Mouse (Mus musculus) frontal cortex, postnatal 25 days (tissue): ENCODE data around the gene Fnbp1.

ENCODE experiments used
- DNase-seq, 2 experiments: peaks; one replicate each; pipeline ENCODE4 v3.0.0; 2022; ENCODE audit warnings: low spot score in 2 of 2

Gene Fnbp1

GRCm38 (mm10) chr2:31067696-31068245, 74.0 kb downstream of the Fnbp1 start:
- DNase-seq: no peak

- no peak for DNase-seq
These were observed 74.7 kb downstream of the Fnbp1 start for GRCm38 (mm10) chr2:31067059-31067595.

- no peak for DNase-seq
These were observed 75.6 kb downstream of the Fnbp1 start for GRCm38 (mm10) chr2:31066019-31066789.

- DNase-seq: no peak
These were observed 79.8 kb downstream of the Fnbp1 start for GRCm38 (mm10) chr2:31061868-31062628.

GRCm38 (mm10) chr2:31060787-31061730, 80.7 kb downstream of the Fnbp1 start:
- no peak for DNase-seq

- DNase-seq: no peak
These were observed 81.5 kb downstream of the Fnbp1 start for GRCm38 (mm10) chr2:31060271-31060670.

- no peak for DNase-seq
These were observed 83.4 kb downstream of the Fnbp1 start for GRCm38 (mm10) chr2:31058443-31058842.

GRCm38 (mm10) chr2:31057549-31058177, 84.1 kb downstream of the Fnbp1 start:
- no peak for DNase-seq

- no peak for DNase-seq
These were observed 85.7 kb downstream of the Fnbp1 start for GRCm38 (mm10) chr2:31056070-31056469.

GRCm38 (mm10) chr2:31053851-31054340, 87.9 kb downstream of the Fnbp1 start:
- no peak for DNase-seq

- no peak for DNase-seq
These were observed 88.4 kb downstream of the Fnbp1 start for GRCm38 (mm10) chr2:31053426-31053825.

- no peak for DNase-seq
These were observed 89.4 kb downstream of the Fnbp1 start for GRCm38 (mm10) chr2:31052441-31052840.

GRCm38 (mm10) chr2:31048037-31048436, 93.8 kb downstream of the Fnbp1 start:
- no peak for DNase-seq

GRCm38 (mm10) chr2:31043856-31044255, 98.0 kb downstream of the Fnbp1 start:
- no peak for DNase-seq

- DNase-seq: no peak
These were observed 98.9 kb downstream of the Fnbp1 start for GRCm38 (mm10) chr2:31042881-31043280.

GRCm38 (mm10) chr2:31041386-31041785, 100.4 kb downstream of the Fnbp1 start:
- DNase-seq: no peak

- no peak for DNase-seq
These were observed 101.3 kb downstream of the Fnbp1 start for GRCm38 (mm10) chr2:31040487-31040886.

GRCm38 (mm10) chr2:31040043-31040442, 101.8 kb downstream of the Fnbp1 start:
- DNase-seq: no peak

GRCm38 (mm10) chr2:31036811-31037210, 105.0 kb downstream of the Fnbp1 start:
- no peak for DNase-seq

GRCm38 (mm10) chr2:31031972-31032371, 109.8 kb downstream of the Fnbp1 start:
- no peak for DNase-seq

- no peak for DNase-seq
These were observed 115.2 kb downstream of the Fnbp1 start for GRCm38 (mm10) chr2:31026642-31027041.
